ENCODE assay signal across 8 mouse cellular contexts in the genomic region with DNA sequence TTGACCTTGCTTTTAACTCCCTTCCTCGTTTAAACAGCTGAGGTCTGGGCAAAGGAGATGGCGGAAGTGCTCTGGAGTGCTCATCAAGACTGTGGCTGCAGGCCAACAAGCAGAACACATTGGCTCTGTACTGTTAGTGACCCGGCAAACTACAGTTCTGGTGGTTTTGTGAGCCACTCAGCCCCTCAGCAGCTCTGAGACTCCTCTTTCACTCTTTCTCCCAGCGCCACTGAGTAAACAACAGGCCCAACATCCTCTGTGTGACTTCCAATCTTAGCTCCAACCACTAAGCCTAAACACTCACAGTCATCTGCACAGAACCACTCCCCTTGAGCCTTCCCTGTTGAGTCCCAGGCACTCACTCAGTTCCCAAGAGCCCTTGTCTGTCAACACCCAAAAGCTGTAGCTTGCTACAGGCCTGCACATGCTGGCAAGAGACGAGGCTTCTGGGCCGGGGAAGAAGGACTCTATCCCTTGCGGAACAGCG. TPM values are rescaled to one million over a fixed set of nuclear protein-coding genes. Genes with fewer than 3 reads are reported as not detected.
DNase-seq lines count a peak whose midpoint lies in the region; ATAC-seq and TF ChIP-seq lines count a peak whose summit lies in the region.

No protein-coding gene starts in this region.

- DNase-seq in spleen, adult 2 months (ENCODE audit: low read depth in 1 of 2, low spot score in 2 of 2): no peak
- no peak for DNase-seq in spleen, postnatal 4 days (ENCODE audit: low spot score in 2 of 2)
- DNase-seq in gastrocnemius, postnatal 10 days: peak; percentile 59
- DNase-seq in yolk sac, embryonic 10.5 days (ENCODE audit: low spot score): peak; percentile 23
- no peak for DNase-seq in natural killer cell, adult 2 months (ENCODE audit: low spot score in 2 of 2)
- DNase-seq in cerebellum, postnatal 4 days (ENCODE audit: low spot score in 2 of 2): no peak

- ATAC-seq in hindbrain, embryonic 15.5 days (ENCODE audit: low FRiP score, low read depth): peak; percentile 45; the same call in 1 of the 2 replicates
- ATAC-seq in liver, embryonic 12.5 days: no peak

- H3K4me2 ChIP-seq in hindbrain, embryonic 15.5 days: no peak overlapping the region
- no peak overlapping the region for H3K4me2 ChIP-seq in liver, embryonic 12.5 days

- H3K27me3 ChIP-seq in spleen, adult 2 months (ENCODE audit: control insufficient read depth, insufficient read depth, low read length): no peaks in the 10 kb centered on the region
- no peaks in the 10 kb centered on the region for H3K27me3 ChIP-seq in hindbrain, embryonic 15.5 days
- H3K27me3 ChIP-seq in liver, embryonic 12.5 days (replicated peaks): peaks cover 18% of the 10 kb centered on the region

- WGBS in spleen, adult 2 months: 72% methylated on average over 8 of the region's 8 CpGs
- WGBS in hindbrain, embryonic 15.5 days: 57% methylated on average over 8 of the region's 8 CpGs
- 49% methylated on average over 8 of the region's 8 CpGs for WGBS in liver, embryonic 12.5 days (ENCODE audit: insufficient replicate concordance)

- no peak for TF ChIP-seq CTCF in spleen, adult 2 months (IDR thresholded peaks at IDR 0.05; ENCODE audit: extremely low read depth, insufficient read depth, insufficient read length, insufficient replicate concordance)

- no peak overlapping the region for H3K9ac ChIP-seq in hindbrain, embryonic 15.5 days
- no peak overlapping the region for H3K9ac ChIP-seq in liver, embryonic 12.5 days

- no peak overlapping the region for H3K4me3 ChIP-seq in spleen, adult 2 months (ENCODE audit: extremely low read depth, insufficient read depth, insufficient read length)
- H3K4me3 ChIP-seq in hindbrain, embryonic 15.5 days: no peak overlapping the region
- no peak overlapping the region for H3K4me3 ChIP-seq in liver, embryonic 12.5 days

- no peaks in the 10 kb centered on the region for H3K36me3 ChIP-seq in spleen, adult 2 months (ENCODE audit: control insufficient read depth, insufficient read depth, low read length)
- no peaks in the 10 kb centered on the region for H3K36me3 ChIP-seq in hindbrain, embryonic 15.5 days
- H3K36me3 ChIP-seq in liver, embryonic 12.5 days: no peaks in the 10 kb centered on the region

- peak overlapping the region; percentile 45; the same call in 1 of the 2 replicates for H3K27ac ChIP-seq in spleen, adult 2 months (ENCODE audit: insufficient read depth, low read length)
- H3K27ac ChIP-seq in hindbrain, embryonic 15.5 days (replicated peaks): no peak overlapping the region
- H3K27ac ChIP-seq in liver, embryonic 12.5 days: 0 out of 2 replicates have a peak overlapping the region, but pooled peaks have one; percentile 1

- H3K4me1 ChIP-seq in spleen, adult 2 months (ENCODE audit: control insufficient read depth, insufficient read depth, insufficient read length): no peaks in the 10 kb centered on the region
- H3K4me1 ChIP-seq in hindbrain, embryonic 15.5 days (replicated peaks): no peaks in the 10 kb centered on the region
- H3K4me1 ChIP-seq in liver, embryonic 12.5 days: 0 out of 2 replicates have a peak, but pooled peaks cover 8% of the 10 kb centered on the region

- H3K9me3 ChIP-seq in hindbrain, embryonic 15.5 days: no peaks in the 10 kb centered on the region
- H3K9me3 ChIP-seq in liver, embryonic 12.5 days (replicated peaks): no peaks in the 10 kb centered on the region

- no peak for TF ChIP-seq POLR2A in spleen, adult 2 months (IDR thresholded peaks at IDR 0.05; ENCODE audit: low read depth, low read length)

RNA-seq across cellular contexts. Expression of a gene that starts 37.4 kb away (rescaled TPM):
- 1.8 and 2.5 TPM in 2 replicates for polyA plus RNA-seq in spleen, adult 2 months (2012; rRNA removed)
- total RNA-seq in gastrocnemius, postnatal 10 days (2021): 1 to 10 TPM; 6.4 to 8.1 TPM
- 4.7 and 5.7 TPM in 2 replicates for polyA plus RNA-seq in hindbrain, embryonic 15.5 days (2015; fragmentation: Nextera tagmentation; extraction: Ambion mirVana)
- polyA plus RNA-seq in liver, embryonic 12.5 days (2016; fragmentation: Nextera tagmentation; extraction: Ambion mirVana): 3.6 and 4.6 TPM in 2 replicates

Comparison
In these comparisons a context has a peak if more than half of its experiments do, and no peak if none do; other contexts are left out.
1. DNase-seq: peak in gastrocnemius, postnatal 10 days (single experiment) and yolk sac, embryonic 10.5 days (single experiment); none in spleen, adult 2 months (0 of 2), spleen, postnatal 4 days (0 of 2), natural killer cell, adult 2 months (0 of 2) and cerebellum, postnatal 4 days (0 of 2).